Mouse (Mus musculus) macrophage (primary cell): Measurements from ENCODE around the gene Ccdc32. TPM values are rescaled to one million over a fixed set of nuclear protein-coding genes. Genes with fewer than 3 reads are reported as not detected.
"Not testable (repeated sequence)": the region's sequence is repeated elsewhere in the genome, so short reads cannot be mapped to it uniquely, and the experiment has no call there.

Experiments
- H3K27ac ChIP-seq: fragments of 350-480 bp; formaldehyde crosslinking; 2 replicates; pipeline ENCODE4 v1.9.0; 2021
- H3K36me3 ChIP-seq: fragments of 350-480 bp; formaldehyde crosslinking; 2 replicates; pipeline ENCODE4 v1.9.0; 2021; ENCODE audit errors: inconsistent target
- H3K4me3 ChIP-seq: fragments of 350-480 bp; formaldehyde crosslinking; 2 replicates; pipeline ENCODE4 v1.9.0; 2021; ENCODE audit errors: inconsistent target
- H3K79me2 ChIP-seq: fragments of 350-480 bp; formaldehyde crosslinking; 2 replicates; pipeline ENCODE4 v1.9.0; 2021; ENCODE audit errors: inconsistent target
- WGBS: methylation state at CpG from one replicate; pipeline ENCODE4 v1.1.7; 2026; ENCODE audit warnings: inconsistent platforms; ENCODE audit not compliant: missing documents; 5-methylcytosine and 5-hydroxymethylcytosine counted together
- polyA plus RNA-seq: library from polyadenylated mRNA; stranded (reverse); fragments of 250-400 nt; gene quantifications from 3 replicates; pipeline ENCODE4 v1.2.4, GENCODE M21; 2018; ENCODE audit warnings: inconsistent platforms

Ccdc32 gene
- polyA plus RNA-seq, 1 experiment from 2014 or later: 25.3 TPM

DNA sequence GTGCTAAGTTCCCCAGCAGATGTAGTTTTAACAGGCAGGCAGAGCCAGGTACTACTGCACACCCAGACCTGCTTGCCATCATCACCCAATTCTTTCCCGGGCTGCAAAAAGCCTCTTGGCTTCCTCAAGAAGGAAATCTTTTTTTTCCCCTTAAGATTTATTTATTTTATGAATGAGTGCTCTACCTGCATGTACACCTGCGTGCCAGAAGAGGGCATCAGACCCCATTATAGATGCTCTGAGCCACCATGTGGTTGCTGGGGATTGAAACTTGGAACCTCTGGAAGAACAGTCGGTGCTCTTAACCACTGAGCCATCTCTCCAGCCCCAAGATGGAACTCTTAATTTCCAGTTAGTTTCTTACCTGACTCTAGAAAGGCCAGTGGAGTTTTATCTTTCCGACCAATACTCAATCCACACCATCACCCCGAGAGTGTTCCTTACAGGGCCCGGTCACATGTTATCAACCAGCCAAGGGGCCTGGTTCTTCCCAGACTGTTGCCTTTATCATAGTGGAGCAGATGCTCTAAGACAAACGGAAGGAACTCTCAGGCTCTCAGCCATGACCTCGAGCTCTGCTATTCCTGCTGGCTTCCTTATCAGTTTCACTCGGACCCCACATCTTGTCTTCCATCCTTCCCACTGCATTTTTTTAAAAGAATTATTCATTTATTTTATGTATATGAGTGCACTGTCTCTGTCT lies 4.5 kb downstream of the Ccdc32 start:
- no peak overlapping the region for H3K4me3 ChIP-seq
- H3K36me3 ChIP-seq: peaks cover 50% of the 10 kb centered on the region
- H3K27ac ChIP-seq: no peak overlapping the region
- peaks cover 20% of the 10 kb centered on the region for H3K79me2 ChIP-seq
- 80% methylated on average over 9 of the region's 9 CpGs for WGBS

DNA sequence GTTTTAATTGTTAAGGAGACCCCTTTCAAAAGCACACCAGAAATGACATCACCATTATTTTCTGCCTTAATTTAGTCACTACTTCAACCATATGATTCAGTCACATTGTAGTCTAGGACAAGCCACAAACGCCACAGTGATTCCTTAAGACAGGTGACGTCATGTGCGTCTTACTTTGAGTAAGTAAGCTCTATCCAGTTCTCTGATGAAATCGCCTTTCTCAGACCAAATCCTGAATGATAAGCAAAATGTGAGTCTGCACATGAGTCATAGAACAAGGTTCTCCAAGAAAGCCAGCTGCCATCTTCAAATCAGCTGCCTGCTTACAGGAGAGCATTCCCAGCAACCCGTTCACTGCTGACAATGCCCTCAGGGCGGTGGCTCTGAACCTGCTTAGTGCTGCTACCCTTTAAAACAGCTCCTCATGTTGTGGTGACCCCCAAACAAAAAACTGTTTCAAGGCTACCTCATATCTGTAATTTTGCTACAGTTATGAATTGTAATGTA lies 6.0 kb downstream of the Ccdc32 start:
- Histone ChIP-seq H3K36me3 (peaks cover 62% of the 10 kb centered on the region), H3K79me2 (peaks cover 12% of the 10 kb centered on the region), H3K4me3 (no peak overlapping the region), H3K27ac (no peak overlapping the region)
- WGBS: over 99% methylated on average over 6 of the region's 6 CpGs

- Histone ChIP-seq H3K36me3 (peaks cover 43% of the 10 kb centered on the region), H3K4me3 (no peak overlapping the region), H3K27ac (no peak overlapping the region), H3K79me2 (no peaks in the 10 kb centered on the region)
- 90% methylated on average over 4 of the region's 4 CpGs for WGBS
Observed at GRCm38 (mm10) chr2:119019538-119019937, 9.7 kb downstream of the Ccdc32 start.

- Histone ChIP-seq H3K27ac (no peak overlapping the region), H3K36me3 (peaks cover 41% of the 10 kb centered on the region), H3K79me2 (no peaks in the 10 kb centered on the region), H3K4me3 (no peak overlapping the region)
- 90% methylated on average over 5 of the region's 5 CpGs for WGBS
Observed at GRCm38 (mm10) chr2:119019131-119019530, 10.1 kb downstream of the Ccdc32 start.

- Histone ChIP-seq H3K36me3 (peaks cover 41% of the 10 kb centered on the region), H3K4me3 (no peak overlapping the region)
- WGBS: 91% methylated on average over 22 of the region's 22 CpGs
Observed at GRCm38 (mm10) chr2:119018391-119019122, 10.6 kb downstream of the Ccdc32 start.

DNA sequence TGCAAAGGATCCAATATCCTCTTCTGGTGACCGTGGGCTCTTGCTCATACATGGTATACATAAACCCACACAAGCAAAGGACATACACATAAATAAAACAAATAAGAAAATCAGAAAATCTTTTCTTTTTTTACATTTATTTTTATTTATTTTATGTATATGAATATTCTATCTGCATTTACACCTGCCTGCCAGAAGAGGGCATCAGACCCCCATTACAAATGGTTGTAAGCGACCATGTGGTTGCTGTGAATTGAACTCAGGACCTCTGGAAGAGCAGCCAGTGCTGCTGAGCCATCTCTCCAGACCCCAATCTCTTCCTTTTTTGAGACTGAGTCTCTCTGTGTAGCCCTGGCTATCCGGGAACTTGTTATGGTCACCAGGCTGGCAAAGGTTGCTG lies 11.5 kb downstream of the Ccdc32 start:
- H3K79me2 ChIP-seq: no peaks in the 10 kb centered on the region
- WGBS: 100% methylated on average over 3 of the region's 3 CpGs
- no peak overlapping the region for H3K27ac ChIP-seq
- no peak overlapping the region for H3K4me3 ChIP-seq
- H3K36me3 ChIP-seq: peaks cover 41% of the 10 kb centered on the region

More at GRCm38 (mm10) chr2:119018391-119019122, 10.6 kb downstream of the Ccdc32 start:
- Histone ChIP-seq H3K79me2 (no peaks in the 10 kb centered on the region), H3K27ac (no peak overlapping the region)

- Histone ChIP-seq H3K27ac (peak overlapping the region; percentile 65), H3K36me3 (peaks cover 32% of the 10 kb centered on the region)
- 68% methylated on average over 3 of the region's 4 CpGs for WGBS
- H3K4me3 ChIP-seq, H3K79me2 ChIP-seq: not testable (repeated sequence)
Observed at GRCm38 (mm10) chr2:119016312-119016711, 12.9 kb downstream of the Ccdc32 start.

DNA sequence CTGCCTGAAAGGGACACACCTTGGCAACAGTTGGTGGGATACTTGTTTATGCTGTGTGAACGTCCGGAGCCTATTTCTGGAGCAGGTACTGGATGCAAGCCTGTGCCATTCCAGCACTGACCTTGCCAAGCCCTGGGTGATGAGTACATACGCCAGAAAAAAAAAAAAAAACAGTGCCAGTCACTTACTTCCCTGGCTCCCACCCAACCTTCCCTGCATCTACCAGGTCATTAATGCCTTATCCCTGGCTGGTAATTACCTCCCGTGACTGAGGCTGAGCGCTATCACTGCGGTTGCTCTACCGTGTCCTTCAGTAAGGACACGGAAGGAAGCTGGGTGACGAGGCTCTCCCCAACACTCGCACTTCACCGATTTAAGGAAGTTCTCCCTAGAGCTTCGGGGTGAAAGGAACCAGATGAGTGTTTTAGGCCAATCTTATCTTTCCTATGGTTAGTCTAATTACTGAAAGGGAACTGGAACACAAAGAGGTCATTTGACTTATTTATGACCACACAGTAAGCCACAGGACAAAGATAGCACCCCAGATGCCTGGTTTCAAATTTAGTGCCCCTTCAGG lies 13.5 kb downstream of the Ccdc32 start:
- Histone ChIP-seq H3K79me2 (no peaks in the 10 kb centered on the region), H3K4me3 (no peak overlapping the region), H3K27ac (peak overlapping the region; percentile 65), H3K36me3 (peaks cover 26% of the 10 kb centered on the region)
- WGBS: 4% methylated on average over 12 of the region's 12 CpGs

DNA sequence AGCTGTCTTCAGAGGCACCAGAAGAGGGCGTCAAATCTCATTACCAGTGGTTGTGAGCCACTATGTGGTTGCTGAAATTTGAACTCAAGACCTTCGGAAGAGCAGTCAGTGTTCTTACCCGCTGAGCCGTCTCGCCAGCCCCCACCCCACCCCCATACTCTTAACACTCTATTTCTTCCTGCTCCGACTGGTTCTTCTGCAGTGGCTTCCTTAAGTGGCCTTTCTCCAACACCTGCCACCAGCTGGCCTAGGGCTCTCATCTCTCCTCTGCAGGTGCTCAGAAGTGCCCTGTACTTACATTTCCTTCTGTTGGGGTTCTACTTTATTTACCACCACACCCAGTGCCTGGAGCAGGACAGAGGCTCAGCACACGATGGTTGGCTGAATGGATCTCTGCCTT lies 14.2 kb downstream of the Ccdc32 start:
- Histone ChIP-seq H3K36me3 (peaks cover 19% of the 10 kb centered on the region), H3K4me3 (no peak overlapping the region), H3K79me2 (no peaks in the 10 kb centered on the region), H3K27ac (peak overlapping the region; percentile 65; the same call in 1 of the 2 replicates)
- 49% methylated on average over 7 of the region's 7 CpGs for WGBS

DNA sequence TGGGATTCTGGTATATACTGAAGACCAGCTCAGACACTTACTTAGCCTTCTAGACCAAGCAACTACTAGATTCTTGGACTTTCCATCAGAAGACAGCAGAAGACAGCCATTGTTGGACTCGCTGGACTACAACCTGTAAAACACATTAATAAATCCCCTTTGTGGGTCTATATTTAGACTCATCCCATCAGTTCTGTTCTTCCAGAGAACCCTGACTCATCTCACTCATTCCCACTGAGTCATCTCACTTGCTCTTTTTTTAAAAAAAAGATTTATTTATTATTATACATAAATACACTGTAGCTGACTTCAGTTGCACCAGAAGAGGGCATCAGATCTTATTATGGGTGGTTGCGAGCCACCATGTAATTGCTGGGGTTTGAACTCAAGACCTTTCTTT lies 19.8 kb downstream of the Ccdc32 start:
- no peak overlapping the region for H3K4me3 ChIP-seq
- no peaks in the 10 kb centered on the region for H3K79me2 ChIP-seq
- 96% methylated on average over 2 of the region's 2 CpGs for WGBS
- no peak overlapping the region for H3K27ac ChIP-seq
- no peaks in the 10 kb centered on the region for H3K36me3 ChIP-seq

- Histone ChIP-seq H3K4me3 (no peak overlapping the region), H3K27ac (no peak overlapping the region), H3K79me2 (no peaks in the 10 kb centered on the region), H3K36me3 (no peaks in the 10 kb centered on the region)
- WGBS: 84% methylated on average over 7 of the region's 7 CpGs
Observed at GRCm38 (mm10) chr2:119006886-119007285, 22.3 kb downstream of the Ccdc32 start.

DNA sequence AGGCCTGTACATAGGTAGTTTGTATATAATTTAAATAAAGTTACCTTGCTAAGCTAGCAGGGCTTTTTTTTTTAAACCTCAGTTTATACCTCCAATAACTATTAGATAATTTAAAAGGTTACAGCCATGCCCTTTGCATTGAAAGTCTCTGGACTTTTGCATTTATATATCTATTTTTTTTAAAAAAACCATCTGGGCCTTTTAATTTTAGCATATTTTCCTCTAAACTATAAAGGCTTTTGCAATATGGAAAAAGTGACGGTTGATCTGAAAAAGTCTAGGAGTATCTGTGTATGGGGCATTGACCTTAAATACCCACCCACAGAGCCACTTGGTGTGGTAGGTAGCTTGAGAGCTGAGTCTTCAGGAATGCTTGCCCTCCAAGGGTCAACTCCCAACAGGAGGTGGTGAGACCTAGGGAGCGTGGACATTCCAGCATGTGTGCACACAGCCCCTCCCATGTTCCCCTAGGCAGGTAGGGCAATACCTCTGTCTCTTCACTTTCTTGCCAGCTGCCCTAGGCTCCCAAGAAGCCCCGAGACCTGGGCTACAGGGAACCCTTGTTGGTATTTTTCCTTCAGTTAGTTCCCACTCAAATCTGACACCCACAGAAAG lies 30.1 kb downstream of the Ccdc32 start:
- H3K27ac ChIP-seq: no peak overlapping the region
- H3K36me3 ChIP-seq: no peaks in the 10 kb centered on the region
- WGBS: 98% methylated on average over 3 of the region's 3 CpGs
- no peaks in the 10 kb centered on the region for H3K79me2 ChIP-seq
- H3K4me3 ChIP-seq: no peak overlapping the region

GRCm38 (mm10) chr2:118998115-118998866 lies 30.9 kb downstream of the Ccdc32 start:
- H3K36me3 ChIP-seq: no peaks in the 10 kb centered on the region
- no peak overlapping the region for H3K27ac ChIP-seq
- no peak overlapping the region for H3K4me3 ChIP-seq
- no peaks in the 10 kb centered on the region for H3K79me2 ChIP-seq
- WGBS: 41% methylated on average over 6 of the region's 6 CpGs

DNA sequence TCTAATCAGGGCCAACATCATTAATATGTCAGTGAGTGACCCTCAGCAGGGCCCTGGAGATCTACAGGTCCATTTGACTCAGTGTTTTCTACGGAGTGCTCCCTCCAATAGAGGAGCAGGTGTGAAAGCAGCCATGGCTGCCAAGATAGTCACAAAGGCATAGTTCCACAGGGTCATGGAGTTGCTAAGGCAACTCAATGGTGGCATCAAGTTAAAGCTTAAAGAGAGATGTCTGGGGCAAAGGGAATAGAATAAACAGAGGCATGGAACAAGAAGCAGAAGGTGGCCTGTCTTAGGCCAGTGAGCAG lies 32.4 kb downstream of the Ccdc32 start:
- Histone ChIP-seq H3K4me3 (no peak overlapping the region), H3K79me2 (no peaks in the 10 kb centered on the region), H3K27ac (no peak overlapping the region), H3K36me3 (no peaks in the 10 kb centered on the region)
- 92% methylated on average over 1 of the region's 1 CpGs for WGBS
